Mouse (Mus musculus) midbrain, embryonic 11.5 days (tissue): Measurements from ENCODE around the gene Babam1. TPM values are rescaled to one million over a fixed set of nuclear protein-coding genes. Genes with fewer than 3 reads are reported as not detected.
"Not testable (repeated sequence)": the region's sequence is repeated elsewhere in the genome, so short reads cannot be mapped to it uniquely, and the experiment has no call there.

Experiments used
- ATAC-seq: fragments of 200-750 bp; cut with Nextera tagmentation; 2 replicates; pipeline ENCODE4 v1.8.0; 2017; ENCODE audit warnings: moderate TSS enrichment, moderate library complexity; ENCODE audit not compliant: low FRiP score
- DNase-seq: peaks from one replicate; pipeline ENCODE4 v3.0.0; 2015; ENCODE audit warnings: low spot score; ENCODE audit errors: missing footprints
- H3K27ac ChIP-seq: fragments of 300-500 bp; sonication (generic); 2 replicates; pipeline ENCODE4 v1.5.1; 2014; ENCODE audit warnings: low read depth, low read length
- H3K27me3 ChIP-seq: fragments of 300-500 bp; sonication (generic); 2 replicates; pipeline ENCODE4 v1.6.1; 2014; ENCODE audit warnings: mild to moderate bottlenecking, low read length, moderate library complexity, mixed read lengths; ENCODE audit not compliant: control insufficient read depth, insufficient read depth
- H3K36me3 ChIP-seq: fragments of 300-500 bp; sonication (generic); 2 replicates; pipeline ENCODE4 v1.6.1; 2014; ENCODE audit warnings: mild to moderate bottlenecking, low read length, moderate library complexity, mixed read lengths; ENCODE audit not compliant: control insufficient read depth, insufficient read depth
- H3K4me1 ChIP-seq: fragments of 300-500 bp; sonication (generic); 2 replicates; pipeline ENCODE4 v1.6.1; 2014; ENCODE audit warnings: low read length; ENCODE audit not compliant: control insufficient read depth, insufficient read depth
- H3K4me2 ChIP-seq: fragments of 300-500 bp; sonication (generic); 2 replicates; pipeline ENCODE4 v1.6.1; 2014; ENCODE audit warnings: mild to moderate bottlenecking, moderate library complexity
- H3K4me3 ChIP-seq: fragments of 300-500 bp; sonication (generic); 2 replicates; pipeline ENCODE4 v1.5.1; 2014; ENCODE audit warnings: low read depth, low read length
- H3K9ac ChIP-seq: fragments of 300-500 bp; sonication (generic); 2 replicates; pipeline ENCODE4 v1.6.1; 2014; ENCODE audit warnings: low read length
- H3K9me3 ChIP-seq: fragments of 300-500 bp; sonication (generic); 2 replicates; pipeline ENCODE4 v1.6.1; 2016; ENCODE audit warnings: low read length; ENCODE audit not compliant: control insufficient read depth
- WGBS: fragments of 180-500 bp; shearing (Covaris S2); extraction: QIAGEN DNeasy Blood & Tissue Kit; methylation state at CpG from one replicate; pipeline ENCODE4 v1.1.7; 2014; 5-methylcytosine and 5-hydroxymethylcytosine counted together
- polyA plus RNA-seq: library from polyadenylated mRNA; unstranded; fragments of >200 nt; fragmentation: Nextera tagmentation; extraction: Ambion mirVana; gene quantifications from 2 replicates; pipeline ENCODE4 v1.2.1, GENCODE M21; 2014

Gene Babam1
- polyA plus RNA-seq, 1 experiment from 2014 or later = 99.2 TPM

GRCm38 (mm10) chr8:71411535-71412273, 15.0 kb downstream of the Babam1 start:
- H3K27me3 ChIP-seq = no peaks in the 10 kb centered on the region
- 42% methylated on average over 11 of the region's 11 CpGs for WGBS
- peaks cover 3% of the 10 kb centered on the region; the same call in 1 of the 2 replicates for H3K36me3 ChIP-seq
- H3K27ac ChIP-seq = no peak overlapping the region
- H3K4me1 ChIP-seq = no peaks in the 10 kb centered on the region; the same call in 1 of the 2 replicates
- peak; percentile 81 for DNase-seq
- no peak overlapping the region for H3K4me2 ChIP-seq
- no peak overlapping the region for H3K9ac ChIP-seq
- ATAC-seq = peak; percentile 23; the same call in 1 of the 2 replicates
- no peaks in the 10 kb centered on the region for H3K9me3 ChIP-seq
- no peak overlapping the region for H3K4me3 ChIP-seq

- no peaks in the 10 kb centered on the region for H3K36me3 ChIP-seq
- DNase-seq = no peak
- H3K9ac ChIP-seq = no peak overlapping the region
- no peaks in the 10 kb centered on the region for H3K9me3 ChIP-seq
- H3K4me2 ChIP-seq = no peak overlapping the region
- no peak overlapping the region for H3K4me3 ChIP-seq
- ATAC-seq = no peak
- no peaks in the 10 kb centered on the region for H3K4me1 ChIP-seq
- H3K27me3 ChIP-seq = no peaks in the 10 kb centered on the region
- no peak overlapping the region for H3K27ac ChIP-seq
Observed at GRCm38 (mm10) chr8:71422121-71422520, 25.5 kb downstream of the Babam1 start.

- H3K9me3 ChIP-seq, H3K27ac ChIP-seq, H3K4me3 ChIP-seq, H3K36me3 ChIP-seq, DNase-seq, H3K4me1 ChIP-seq, H3K9ac ChIP-seq, H3K27me3 ChIP-seq, H3K4me2 ChIP-seq, ATAC-seq: not testable (repeated sequence)
- 82% methylated on average over 1 of the region's 1 CpGs for WGBS
Observed at GRCm38 (mm10) chr8:71432935-71433334, 36.3 kb downstream of the Babam1 start.

- DNase-seq (no peak), ATAC-seq (no peak)
- Histone ChIP-seq H3K4me3 (no peak overlapping the region), H3K36me3 (no peaks in the 10 kb centered on the region), H3K4me2 (no peak overlapping the region), H3K27ac (no peak overlapping the region), H3K9ac (no peak overlapping the region), H3K9me3 (no peaks in the 10 kb centered on the region), H3K27me3 (0 out of 2 replicates have a peak, but pooled peaks cover 2% of the 10 kb centered on the region), H3K4me1 (no peaks in the 10 kb centered on the region)
- 51% methylated on average over 3 of the region's 3 CpGs for WGBS
Observed at GRCm38 (mm10) chr8:71437041-71437440, 40.4 kb downstream of the Babam1 start.

- Histone ChIP-seq H3K36me3 (no peaks in the 10 kb centered on the region), H3K9ac (no peak overlapping the region), H3K27ac (no peak overlapping the region), H3K4me3 (no peak overlapping the region), H3K4me2 (no peak overlapping the region), H3K9me3 (no peaks in the 10 kb centered on the region), H3K27me3 (peaks cover 2% of the 10 kb centered on the region; the same call in 1 of the 2 replicates), H3K4me1 (no peaks in the 10 kb centered on the region)
- no peak for ATAC-seq
- under 1% methylated on average over 7 of the region's 7 CpGs for WGBS
- peak; percentile 93 for DNase-seq
Observed at GRCm38 (mm10) chr8:71441404-71441803, 44.7 kb downstream of the Babam1 start.

GRCm38 (mm10) chr8:71445096-71445495, 48.4 kb downstream of the Babam1 start:
- Histone ChIP-seq H3K9ac (no peak overlapping the region), H3K4me3 (no peak overlapping the region), H3K4me2 (no peak overlapping the region), H3K27ac (no peak overlapping the region), H3K9me3 (no peaks in the 10 kb centered on the region), H3K27me3 (peaks cover 2% of the 10 kb centered on the region; the same call in 1 of the 2 replicates), H3K36me3 (no peaks in the 10 kb centered on the region), H3K4me1 (no peaks in the 10 kb centered on the region)
- DNase-seq (no peak), ATAC-seq (no peak)
- WGBS = 86% methylated on average over 7 of the region's 7 CpGs

- Histone ChIP-seq H3K9me3 (no peaks in the 10 kb centered on the region), H3K4me2 (no peak overlapping the region), H3K4me3 (no peak overlapping the region), H3K9ac (no peak overlapping the region), H3K36me3 (no peaks in the 10 kb centered on the region), H3K27ac (no peak overlapping the region), H3K4me1 (no peaks in the 10 kb centered on the region), H3K27me3 (no peaks in the 10 kb centered on the region)
- no peak for ATAC-seq
- no peak for DNase-seq
- 70% methylated on average over 4 of the region's 4 CpGs for WGBS
Observed at GRCm38 (mm10) chr8:71451337-71451736, 54.7 kb downstream of the Babam1 start.

- H3K27ac ChIP-seq = no peak overlapping the region
- no peak overlapping the region for H3K9ac ChIP-seq
- H3K4me3 ChIP-seq = no peak overlapping the region
- H3K4me2 ChIP-seq = no peak overlapping the region
- no peaks in the 10 kb centered on the region for H3K36me3 ChIP-seq
- DNase-seq (no peak), ATAC-seq (no peak)
- no peaks in the 10 kb centered on the region for H3K27me3 ChIP-seq
- H3K4me1 ChIP-seq = no peaks in the 10 kb centered on the region
- 54% methylated on average over 11 of the region's 11 CpGs for WGBS
- no peaks in the 10 kb centered on the region for H3K9me3 ChIP-seq
Observed at GRCm38 (mm10) chr8:71451777-71452176, 55.1 kb downstream of the Babam1 start.

GRCm38 (mm10) chr8:71452669-71453068, 56.0 kb downstream of the Babam1 start:
- WGBS = 93% methylated on average over 2 of the region's 2 CpGs
- Histone ChIP-seq H3K27me3 (no peaks in the 10 kb centered on the region), H3K4me2 (no peak overlapping the region), H3K27ac (no peak overlapping the region), H3K36me3 (no peaks in the 10 kb centered on the region), H3K9me3 (no peaks in the 10 kb centered on the region), H3K4me1 (no peaks in the 10 kb centered on the region), H3K4me3 (no peak overlapping the region), H3K9ac (no peak overlapping the region)
- no peak for ATAC-seq
- no peak for DNase-seq
